Mouse (Mus musculus) hindbrain, postnatal 0 days (tissue): ENCODE measurements around the gene H2-Ab1. TPM values are rescaled to one million over a fixed set of nuclear protein-coding genes. Genes with fewer than 3 reads are reported as not detected.

Experiments used
- ATAC-seq: fragments of 200-750 bp; cut with Nextera tagmentation; 2 replicates; pipeline ENCODE4 v1.8.0; 2017; ENCODE audit warnings: mild to moderate bottlenecking, moderate TSS enrichment, moderate library complexity
- DNase-seq: peaks from one replicate; pipeline ENCODE4 v3.0.0-alpha.2; 2015; ENCODE audit warnings: low spot score
- H3K27ac ChIP-seq: fragments of 300-500 bp; sonication (generic); 2 replicates; pipeline ENCODE4 v1.5.1; 2014; ENCODE audit warnings: mild to moderate bottlenecking
- H3K27me3 ChIP-seq: fragments of 300-500 bp; sonication (generic); 2 replicates; pipeline ENCODE4 v1.6.1; 2014; ENCODE audit warnings: low read length, mixed read lengths; ENCODE audit not compliant: insufficient read depth
- H3K36me3 ChIP-seq: fragments of 300-500 bp; sonication (generic); 2 replicates; pipeline ENCODE4 v1.6.1; 2014; ENCODE audit warnings: low read length, mixed read lengths; ENCODE audit not compliant: insufficient read depth
- H3K4me1 ChIP-seq: fragments of 300-500 bp; sonication (generic); 2 replicates; pipeline ENCODE4 v1.6.1; 2014; ENCODE audit warnings: antibody characterized with exemption, low read length, mixed read lengths; ENCODE audit not compliant: insufficient read depth
- H3K4me2 ChIP-seq: fragments of 300-500 bp; sonication (generic); 2 replicates; pipeline ENCODE4 v1.6.1; 2014; ENCODE audit warnings: low read depth, mild to moderate bottlenecking, low read length, moderate library complexity, mixed read lengths
- H3K4me3 ChIP-seq: fragments of 300-500 bp; sonication (generic); 2 replicates; pipeline ENCODE4 v1.5.1; 2014; ENCODE audit warnings: low read length
- H3K9ac ChIP-seq: fragments of 300-500 bp; sonication (generic); replicated peaks from 2 replicates; pipeline ENCODE4 v1.6.1; 2014; ENCODE audit warnings: mild to moderate bottlenecking, low read length, moderate library complexity, mixed read lengths
- H3K9me3 ChIP-seq: fragments of 300-500 bp; sonication (generic); 2 replicates; pipeline ENCODE4 v1.6.1; 2016; ENCODE audit warnings: low read length, mixed read lengths
- CTCF ChIP-seq: IDR thresholded peaks from 2 replicates; pipeline ENCODE4 v1.5.1; 2016; ENCODE audit warnings: antibody characterized with exemption, control low read depth, low read depth
- WGBS: fragments of 180-500 bp; shearing (Covaris S2); extraction: QIAGEN DNeasy Blood & Tissue Kit; methylation state at CpG from one replicate; pipeline ENCODE4 v1.1.7; 2014; 5-methylcytosine and 5-hydroxymethylcytosine counted together
- polyA plus RNA-seq: library from polyadenylated mRNA; unstranded; fragments of >200 nt; fragmentation: Nextera tagmentation; extraction: Ambion mirVana; gene quantifications from 2 replicates; pipeline ENCODE4 v1.2.1, GENCODE M21; 2015
- total RNA-seq: library from RNA; depleted of rRNA; stranded (reverse); fragments of >200 nt; gene quantifications from 2 replicates; pipeline ENCODE4 v1.2.3, GENCODE M21; 2014

Gene H2-Ab1
- total and polyA plus RNA-seq, 2 experiments from 2014 or later: 1.1 to 2.9 TPM

GRCm38 (mm10) chr17:34294249-34294648 lies 36.8 kb downstream of the H2-Ab1 start:
- DNase-seq (no peak), ATAC-seq (no peak)
- no peak overlapping the region for H3K27ac ChIP-seq

GRCm38 (mm10) chr17:34295307-34295706 lies 37.8 kb downstream of the H2-Ab1 start:
- no peak for TF ChIP-seq CTCF
- no peak overlapping the region for H3K4me3 ChIP-seq
- no peaks in the 10 kb centered on the region for H3K27me3 ChIP-seq
- ATAC-seq: no peak
- no peaks in the 10 kb centered on the region for H3K4me1 ChIP-seq
- H3K4me2 ChIP-seq: no peak overlapping the region
- H3K9me3 ChIP-seq: no peaks in the 10 kb centered on the region
- DNase-seq: no peak
- no peak overlapping the region for H3K27ac ChIP-seq
- no peak overlapping the region for H3K9ac ChIP-seq
- H3K36me3 ChIP-seq: no peaks in the 10 kb centered on the region

More at GRCm38 (mm10) chr17:34294249-34294648, 36.8 kb downstream of the H2-Ab1 start:
- Histone ChIP-seq H3K4me3 (no peak overlapping the region), H3K4me2 (no peak overlapping the region), H3K27me3 (no peaks in the 10 kb centered on the region), H3K36me3 (no peaks in the 10 kb centered on the region), H3K9ac (no peak overlapping the region), H3K4me1 (no peaks in the 10 kb centered on the region), H3K9me3 (no peaks in the 10 kb centered on the region)
- no peak for TF ChIP-seq CTCF
- WGBS: 75% methylated on average over 4 of the region's 4 CpGs

GRCm38 (mm10) chr17:34295891-34296794 lies 38.7 kb downstream of the H2-Ab1 start:
- no peak for TF ChIP-seq CTCF
- H3K27me3 ChIP-seq: no peaks in the 10 kb centered on the region
- DNase-seq (peak; percentile 91), ATAC-seq (peak; percentile 87)
- H3K9me3 ChIP-seq: no peaks in the 10 kb centered on the region
- no peaks in the 10 kb centered on the region for H3K36me3 ChIP-seq
- peak overlapping the region; percentile 51 for H3K27ac ChIP-seq
- H3K4me2 ChIP-seq: peak overlapping the region; percentile 59
- H3K4me3 ChIP-seq: peak overlapping the region; percentile 36
- H3K4me1 ChIP-seq: no peaks in the 10 kb centered on the region
- WGBS: 16% methylated on average over 23 of the region's 23 CpGs
- peak overlapping the region; percentile 51 for H3K9ac ChIP-seq

- 68% methylated on average over 3 of the region's 3 CpGs for WGBS
- Histone ChIP-seq H3K27me3 (no peaks in the 10 kb centered on the region), H3K27ac (no peak overlapping the region), H3K4me3 (no peak overlapping the region), H3K36me3 (no peaks in the 10 kb centered on the region), H3K9me3 (no peaks in the 10 kb centered on the region), H3K9ac (no peak overlapping the region), H3K4me2 (no peak overlapping the region), H3K4me1 (no peaks in the 10 kb centered on the region)
- TF ChIP-seq CTCF: no peak
- DNase-seq (no peak), ATAC-seq (no peak)
Observed at GRCm38 (mm10) chr17:34299356-34299755, 41.9 kb downstream of the H2-Ab1 start.

GRCm38 (mm10) chr17:34300071-34300470 lies 42.6 kb downstream of the H2-Ab1 start:
- ATAC-seq: no peak
- H3K4me1 ChIP-seq: no peaks in the 10 kb centered on the region
- TF ChIP-seq CTCF: no peak

GRCm38 (mm10) chr17:34300691-34301566 lies 43.4 kb downstream of the H2-Ab1 start:
- H3K4me2 ChIP-seq: no peak overlapping the region
- no peaks in the 10 kb centered on the region for H3K27me3 ChIP-seq
- no peaks in the 10 kb centered on the region for H3K4me1 ChIP-seq
- H3K4me3 ChIP-seq: no peak overlapping the region
- no peak for ATAC-seq
- no peak for TF ChIP-seq CTCF
- no peak for DNase-seq
- H3K9me3 ChIP-seq: no peaks in the 10 kb centered on the region
- H3K27ac ChIP-seq: no peak overlapping the region
- H3K9ac ChIP-seq: no peak overlapping the region
- WGBS: 76% methylated on average over 23 of the region's 23 CpGs
- H3K36me3 ChIP-seq: no peaks in the 10 kb centered on the region

More at GRCm38 (mm10) chr17:34300071-34300470, 42.6 kb downstream of the H2-Ab1 start:
- no peak overlapping the region for H3K4me2 ChIP-seq
- H3K4me3 ChIP-seq: no peak overlapping the region
- no peak for DNase-seq
- WGBS: 96% methylated on average over 8 of the region's 8 CpGs
- H3K9ac ChIP-seq: no peak overlapping the region
- no peak overlapping the region for H3K27ac ChIP-seq
- H3K27me3 ChIP-seq: no peaks in the 10 kb centered on the region
- H3K9me3 ChIP-seq: no peaks in the 10 kb centered on the region
- H3K36me3 ChIP-seq: no peaks in the 10 kb centered on the region
